Mouse (Mus musculus): ENCODE measurements around the gene Pigx. TPM values are rescaled to one million over a fixed set of nuclear protein-coding genes. Genes with fewer than 3 reads are reported as not detected.

Gene Pigx
- polyA plus RNA-seq, 1 experiment: 39.1 TPM

GRCm38 (mm10) chr16:32127046-32127445 lies 27.5 kb upstream of the Pigx start:
- H3K27ac ChIP-seq (ENCODE audit: insufficient read depth, low read depth, low read length): no peak overlapping the region
- H3K4me3 ChIP-seq (ENCODE audit: insufficient read depth, low read length): no peak overlapping the region
- no peak for TF ChIP-seq POLR2A (IDR thresholded peaks at IDR 0.05; ENCODE audit: borderline replicate concordance, low read depth, low read length)
- no peak for TF ChIP-seq CTCF (IDR thresholded peaks at IDR 0.05; ENCODE audit: low read depth, low read length)
- H3K4me1 ChIP-seq (ENCODE audit: control insufficient read depth, insufficient read depth, low read length): peaks cover 32% of the 10 kb centered on the region

GRCm38 (mm10) chr16:32125364-32125763 lies 25.8 kb upstream of the Pigx start:
- no peak for TF ChIP-seq POLR2A (IDR thresholded peaks at IDR 0.05; ENCODE audit: borderline replicate concordance, low read depth, low read length)
- TF ChIP-seq CTCF (IDR thresholded peaks at IDR 0.05; ENCODE audit: low read depth, low read length): no peak
- Histone ChIP-seq H3K4me1 (ENCODE audit: control insufficient read depth, insufficient read depth, low read length) (peaks cover 26% of the 10 kb centered on the region), H3K27ac (ENCODE audit: insufficient read depth, low read depth, low read length) (no peak overlapping the region), H3K4me3 (ENCODE audit: insufficient read depth, low read length) (no peak overlapping the region)

GRCm38 (mm10) chr16:32124444-32125335 lies 25.1 kb upstream of the Pigx start:
- H3K4me1 ChIP-seq (ENCODE audit: control insufficient read depth, insufficient read depth, low read length): peaks cover 24% of the 10 kb centered on the region
- no peak overlapping the region for H3K27ac ChIP-seq (ENCODE audit: insufficient read depth, low read depth, low read length)
- TF ChIP-seq CTCF (IDR thresholded peaks at IDR 0.05; ENCODE audit: low read depth, low read length) (no peak), POLR2A (IDR thresholded peaks at IDR 0.05; ENCODE audit: borderline replicate concordance, low read depth, low read length) (no peak)
- H3K4me3 ChIP-seq (ENCODE audit: insufficient read depth, low read length): no peak overlapping the region

- TF ChIP-seq POLR2A (IDR thresholded peaks at IDR 0.05; ENCODE audit: borderline replicate concordance, low read depth, low read length): no peak
- TF ChIP-seq CTCF (IDR thresholded peaks at IDR 0.05; ENCODE audit: low read depth, low read length): no peak
- Histone ChIP-seq H3K4me1 (ENCODE audit: control insufficient read depth, insufficient read depth, low read length) (peaks cover 18% of the 10 kb centered on the region), H3K4me3 (ENCODE audit: insufficient read depth, low read length) (no peak overlapping the region), H3K27ac (ENCODE audit: insufficient read depth, low read depth, low read length) (no peak overlapping the region)
Observed at GRCm38 (mm10) chr16:32124020-32124419, 24.5 kb upstream of the Pigx start.

DNA sequence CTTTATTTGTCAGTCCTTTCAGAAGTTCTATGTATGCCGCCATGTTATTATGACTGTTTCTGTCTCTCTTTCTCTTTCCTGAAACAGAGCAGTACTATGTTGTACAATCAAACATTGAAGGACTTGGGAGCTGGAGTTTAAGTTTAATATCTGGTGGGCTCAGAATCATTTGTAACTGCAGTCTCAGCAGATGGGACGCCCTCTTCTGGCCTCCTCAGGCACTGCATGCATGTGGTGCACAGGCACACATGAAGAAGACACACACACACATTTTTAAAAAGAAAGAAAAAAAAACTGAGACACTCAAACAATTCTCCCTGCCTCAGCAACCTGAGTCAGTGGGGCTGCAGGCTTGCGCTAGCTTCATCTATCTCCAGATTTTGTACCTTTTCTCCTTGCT lies 20.9 kb upstream of the Pigx start:
- H3K4me3 ChIP-seq (ENCODE audit: insufficient read depth, low read length): no peak overlapping the region
- H3K4me1 ChIP-seq (ENCODE audit: control insufficient read depth, insufficient read depth, low read length): peaks cover 17% of the 10 kb centered on the region
- H3K27ac ChIP-seq (ENCODE audit: insufficient read depth, low read depth, low read length): no peak overlapping the region
- TF ChIP-seq POLR2A (IDR thresholded peaks at IDR 0.05; ENCODE audit: borderline replicate concordance, low read depth, low read length): no peak
- no peak for TF ChIP-seq CTCF (IDR thresholded peaks at IDR 0.05; ENCODE audit: low read depth, low read length)

GRCm38 (mm10) chr16:32116186-32116585 lies 16.6 kb upstream of the Pigx start:
- TF ChIP-seq CTCF (IDR thresholded peaks at IDR 0.05; ENCODE audit: low read depth, low read length) (no peak), POLR2A (IDR thresholded peaks at IDR 0.05; ENCODE audit: borderline replicate concordance, low read depth, low read length) (no peak)
- Histone ChIP-seq H3K27ac (ENCODE audit: insufficient read depth, low read depth, low read length) (no peak overlapping the region), H3K4me3 (ENCODE audit: insufficient read depth, low read length) (no peak overlapping the region), H3K4me1 (ENCODE audit: control insufficient read depth, insufficient read depth, low read length) (peaks cover 32% of the 10 kb centered on the region)

DNA sequence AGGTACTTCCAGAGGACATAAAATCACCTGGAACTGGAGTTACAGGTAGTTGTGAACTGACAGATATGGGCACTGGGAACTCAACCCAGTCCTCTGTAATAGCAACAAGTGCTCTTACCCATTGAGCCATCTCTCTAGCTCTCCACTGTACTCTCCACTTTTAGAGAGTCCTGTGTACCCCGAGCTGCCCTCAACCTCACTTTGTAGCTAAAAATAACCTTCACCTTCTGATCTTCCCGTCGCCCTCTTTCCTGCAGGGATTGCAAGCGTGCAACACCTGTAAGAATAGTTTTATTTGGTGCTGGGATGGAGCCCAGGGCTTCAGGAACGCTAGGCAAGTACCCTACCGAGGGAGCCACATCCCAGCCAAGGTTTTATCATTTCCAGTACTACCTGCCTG lies 16.2 kb upstream of the Pigx start:
- Histone ChIP-seq H3K27ac (ENCODE audit: insufficient read depth, low read depth, low read length) (0 out of 2 replicates have a peak overlapping the region, but pooled peaks have one; percentile 99), H3K4me1 (ENCODE audit: control insufficient read depth, insufficient read depth, low read length) (peaks cover 34% of the 10 kb centered on the region), H3K4me3 (ENCODE audit: insufficient read depth, low read length) (no peak overlapping the region)
- TF ChIP-seq CTCF (IDR thresholded peaks at IDR 0.05; ENCODE audit: low read depth, low read length) (no peak), POLR2A (IDR thresholded peaks at IDR 0.05; ENCODE audit: borderline replicate concordance, low read depth, low read length) (no peak)

GRCm38 (mm10) chr16:32114968-32115695 lies 15.6 kb upstream of the Pigx start:
- H3K4me1 ChIP-seq (ENCODE audit: control insufficient read depth, insufficient read depth, low read length): peaks cover 34% of the 10 kb centered on the region
- H3K4me3 ChIP-seq (ENCODE audit: insufficient read depth, low read length): no peak overlapping the region
- TF ChIP-seq POLR2A (IDR thresholded peaks at IDR 0.05; ENCODE audit: borderline replicate concordance, low read depth, low read length): no peak
- peak; percentile 97 for TF ChIP-seq CTCF (IDR thresholded peaks at IDR 0.05; ENCODE audit: low read depth, low read length)
- peak overlapping the region; percentile 99 for H3K27ac ChIP-seq (ENCODE audit: insufficient read depth, low read depth, low read length)

DNA sequence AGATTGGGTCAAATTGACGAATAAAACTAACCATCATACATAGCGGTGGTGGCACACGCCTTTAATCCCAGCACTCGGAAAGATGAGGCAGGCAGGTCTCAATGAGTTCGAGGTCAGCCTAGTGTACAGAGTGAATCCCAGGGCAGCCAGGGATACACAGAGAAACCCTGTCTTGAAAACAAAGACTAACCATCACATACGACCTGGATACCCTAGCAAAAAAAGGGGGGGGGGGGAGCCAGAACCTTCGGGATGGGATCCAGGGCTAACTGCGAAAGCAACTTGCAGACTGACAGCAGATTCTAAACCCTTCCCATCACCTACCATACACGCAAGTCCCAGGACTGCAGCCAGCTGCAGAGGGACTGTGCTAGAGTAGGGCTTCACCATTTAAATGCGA lies 14.9 kb upstream of the Pigx start:
- TF ChIP-seq POLR2A (IDR thresholded peaks at IDR 0.05; ENCODE audit: borderline replicate concordance, low read depth, low read length) (no peak), CTCF (IDR thresholded peaks at IDR 0.05; ENCODE audit: low read depth, low read length) (no peak)
- Histone ChIP-seq H3K27ac (ENCODE audit: insufficient read depth, low read depth, low read length) (peak overlapping the region; percentile 99), H3K4me3 (ENCODE audit: insufficient read depth, low read length) (peak overlapping the region; percentile 53), H3K4me1 (ENCODE audit: control insufficient read depth, insufficient read depth, low read length) (peaks cover 34% of the 10 kb centered on the region)
